In the genomic region with DNA sequence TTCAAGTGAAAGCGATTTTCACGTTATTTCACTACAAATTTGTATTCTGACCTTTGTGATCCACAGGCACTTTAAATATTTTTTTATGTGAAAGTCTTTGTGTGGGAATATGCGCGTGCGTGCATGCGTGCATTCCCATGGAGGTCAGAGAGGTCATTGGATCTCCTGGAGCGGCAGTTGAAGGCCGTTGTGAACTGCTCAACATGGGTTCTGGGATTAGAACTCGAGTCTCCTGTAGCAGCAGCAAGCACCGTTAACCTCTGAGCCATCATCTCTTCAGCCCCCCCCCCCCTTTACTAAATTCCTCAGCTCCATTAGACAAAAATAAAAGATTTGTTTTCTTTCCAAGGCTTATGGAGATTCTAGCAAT, we compare ENCODE assay signal across 9 mouse cellular contexts. TPM values are rescaled to one million over a fixed set of nuclear protein-coding genes. Genes with fewer than 3 reads are reported as not detected.
DNase-seq lines count a peak whose midpoint lies in the region; ATAC-seq and TF ChIP-seq lines count a peak whose summit lies in the region.
"Had no signal": no experiment of that assay in that cellular context is flagged by ENCODE, and none has a peak within 500 bp of the region (broad histone marks: within the 10 kb centered on the region; RNA-seq: fewer than 3 reads in every experiment).

No protein-coding gene starts in this region.

- H3K79me2 ChIP-seq in heart, adult 2 months (replicated peaks; ENCODE audit: control insufficient read depth, insufficient read depth, low read length) = no peaks in the 10 kb centered on the region

- 24% methylated on average over 10 of the region's 10 CpGs for WGBS in heart, adult 2 months
- 27% methylated on average over 10 of the region's 10 CpGs for WGBS in forebrain, embryonic 16.5 days
- 24% methylated on average over 10 of the region's 10 CpGs for WGBS in liver, embryonic 16.5 days (ENCODE audit: insufficient replicate concordance)

- DNase-seq in heart, adult 2 months = no peak
- DNase-seq in heart, adult 9 months (ENCODE audit: low spot score in 2 of 2) = no peak
- no peak for DNase-seq in cerebellum, adult 9-11 months
- DNase-seq in left cerebral cortex, adult 8-10 months (ENCODE audit: low spot score in 2 of 2) = no peak
- DNase-seq in left cerebral cortex, postnatal 25 days (ENCODE audit: low spot score in 2 of 2) = no peak

- H3K4me1 ChIP-seq in heart, adult 2 months (ENCODE audit: control insufficient read depth, insufficient read depth, low read length) = peaks cover 1% of the 10 kb centered on the region; the same call in 1 of the 2 replicates
- no peaks in the 10 kb centered on the region for H3K4me1 ChIP-seq in ES-Bruce4 (ENCODE audit: control insufficient read depth, insufficient read depth, low read length)
- peaks cover 7% of the 10 kb centered on the region for H3K4me1 ChIP-seq in forebrain, embryonic 16.5 days (replicated peaks; ENCODE audit: control insufficient read depth, insufficient read depth, low read length)
- peaks cover 4% of the 10 kb centered on the region for H3K4me1 ChIP-seq in liver, embryonic 16.5 days (ENCODE audit: control insufficient read depth, low read depth, low read length)

- H3K9ac ChIP-seq in heart, adult 2 months (ENCODE audit: low read depth, low read length) = no peak overlapping the region
- no peak overlapping the region for H3K9ac ChIP-seq in ES-Bruce4 (ENCODE audit: low read depth, poor library complexity, severe bottlenecking)
- no peak overlapping the region for H3K9ac ChIP-seq in forebrain, embryonic 16.5 days (replicated peaks; ENCODE audit: low read depth, low read length)
- H3K9ac ChIP-seq in liver, embryonic 16.5 days (ENCODE audit: low read depth, low read length) = peak overlapping the region; percentile 45

- peak overlapping the region; percentile 68 for H3K4me3 ChIP-seq in heart, adult 2 months
- peak overlapping the region; percentile 34 for H3K4me3 ChIP-seq in ES-Bruce4 (ENCODE audit: low read depth, low read length)
- H3K4me3 ChIP-seq in forebrain, embryonic 16.5 days (replicated peaks; ENCODE audit: low read length) = peak overlapping the region; percentile 64
- H3K4me3 ChIP-seq in liver, embryonic 16.5 days (ENCODE audit: low read depth, low read length) = peak overlapping the region; percentile 77

- no peak overlapping the region for H3K27ac ChIP-seq in heart, adult 2 months
- H3K27ac ChIP-seq in ES-Bruce4 (ENCODE audit: insufficient read depth, low read length) = no peak overlapping the region
- H3K27ac ChIP-seq in forebrain, embryonic 16.5 days (ENCODE audit: low read length) = no peak overlapping the region
- H3K27ac ChIP-seq in liver, embryonic 16.5 days (ENCODE audit: low read length) = no peak overlapping the region

- H3K36me3 ChIP-seq in heart, adult 2 months (ENCODE audit: control insufficient read depth, insufficient read depth, low read length) = no peaks in the 10 kb centered on the region
- H3K36me3 ChIP-seq in ES-Bruce4 (ENCODE audit: control insufficient read depth, insufficient read depth, low read length, poor library complexity, severe bottlenecking) = no peaks in the 10 kb centered on the region
- no peaks in the 10 kb centered on the region for H3K36me3 ChIP-seq in forebrain, embryonic 16.5 days (ENCODE audit: control insufficient read depth, insufficient read depth)
- H3K36me3 ChIP-seq in liver, embryonic 16.5 days (ENCODE audit: control insufficient read depth, insufficient read depth) = no peaks in the 10 kb centered on the region

- peak overlapping the region; percentile 50 for H3K4me2 ChIP-seq in forebrain, embryonic 16.5 days (ENCODE audit: low read length)
- peak overlapping the region; percentile 78 for H3K4me2 ChIP-seq in liver, embryonic 16.5 days (ENCODE audit: low read depth, low read length)

- peak; percentile 22; the same call in 1 of the 2 replicates for ATAC-seq in forebrain, embryonic 16.5 days
- no peak for ATAC-seq in liver, embryonic 16.5 days (ENCODE audit: low read depth)

- no peak for TF ChIP-seq POLR2A in heart, adult 2 months (IDR thresholded peaks at IDR 0.05; ENCODE audit: insufficient read depth, low read depth, low read length)
- no peak for TF ChIP-seq POLR2A in ES-Bruce4 (IDR thresholded peaks at IDR 0.05; ENCODE audit: insufficient read depth, low read length)

- no peaks in the 10 kb centered on the region for H3K9me3 ChIP-seq in ES-Bruce4 (replicated peaks; ENCODE audit: control insufficient read depth, insufficient read depth, low read length, poor library complexity, severe bottlenecking)
- H3K9me3 ChIP-seq in forebrain, embryonic 16.5 days (ENCODE audit: control insufficient read depth, low read length) = no peaks in the 10 kb centered on the region
- no peaks in the 10 kb centered on the region for H3K9me3 ChIP-seq in liver, embryonic 16.5 days (replicated peaks; ENCODE audit: control insufficient read depth, low read length)

- no peaks in the 10 kb centered on the region for H3K27me3 ChIP-seq in heart, adult 2 months (ENCODE audit: control insufficient read depth, insufficient read depth, low read length)
- no peaks in the 10 kb centered on the region for H3K27me3 ChIP-seq in ES-Bruce4 (ENCODE audit: control insufficient read depth, insufficient read depth, low read length, poor library complexity, severe bottlenecking)
- no peaks in the 10 kb centered on the region for H3K27me3 ChIP-seq in forebrain, embryonic 16.5 days (replicated peaks; ENCODE audit: control insufficient read depth, insufficient read depth, low read length)
- H3K27me3 ChIP-seq in liver, embryonic 16.5 days (ENCODE audit: control insufficient read depth, insufficient read depth, low read depth, low read length) = no peaks in the 10 kb centered on the region

- no peak for TF ChIP-seq EP300 in heart, adult 2 months (IDR thresholded peaks at IDR 0.05; ENCODE audit: insufficient read depth, low read depth, low read length)
- TF ChIP-seq EP300 in ES-Bruce4 (IDR thresholded peaks at IDR 0.05; ENCODE audit: insufficient read depth, low read depth, low read length) = no peak

- TF ChIP-seq CTCF in heart, adult 2 months (IDR thresholded peaks at IDR 0.05) = no peak
- TF ChIP-seq CTCF in ES-Bruce4 (IDR thresholded peaks at IDR 0.05; ENCODE audit: low read depth, low read length) = no peak

- intact Hi-C loops in heart, adult 2 months (cut with DNase I) = loop anchor here (5.0 kb wide), 1 partner anchor 97 kb away; no protein-coding TSS in a partner anchor
- intact Hi-C loops in left cerebral cortex, postnatal 25 days (cut with DNase I) = no loop called here

RNA-seq across cellular contexts. Expression of gene Fam122b, which starts 0.4 kb away (rescaled TPM):
- total RNA-seq in heart, adult 2 months (2021) = 1 to 10 TPM; 2.2 to 4.3 TPM
- 1.6 and 3.5 TPM in 2 replicates for polyA plus RNA-seq in heart, adult 2 months (2012; rRNA removed)
- 25.4 and 28.7 TPM in 2 replicates for polyA plus RNA-seq in ES-Bruce4 (2011; ENCODE audit: insufficient read depth, insufficient read length, low read depth, missing spikeins)
- polyA plus RNA-seq in forebrain, embryonic 16.5 days (2015; fragmentation: Nextera tagmentation; extraction: Ambion mirVana) = 3.4 and 3.6 TPM in 2 replicates
- 4.4 and 4.6 TPM in 2 replicates for polyA plus RNA-seq in liver, embryonic 16.5 days (2015; fragmentation: Nextera tagmentation; extraction: Ambion mirVana)
- 1 to 10 TPM; 4.5 to 7.5 (median 5.5) TPM for total RNA-seq in left cerebral cortex, adult 8-10 months (2022)
- 1 to 10 TPM; 3.6 to 4.4 TPM for total RNA-seq in left cerebral cortex, postnatal 25 days (2021)

RNA-seq across cellular contexts. Expression of gene Fam122c, which starts 3.2 kb away (rescaled TPM):
- not detected for total RNA-seq in heart, adult 2 months (2021)
- polyA plus RNA-seq in heart, adult 2 months (2012; rRNA removed) = not detected in 2 replicates
- not detected in 2 replicates for polyA plus RNA-seq in ES-Bruce4 (2011; ENCODE audit: insufficient read depth, insufficient read length, low read depth, missing spikeins)
- not detected in 2 replicates for polyA plus RNA-seq in forebrain, embryonic 16.5 days (2015; fragmentation: Nextera tagmentation; extraction: Ambion mirVana)
- polyA plus RNA-seq in liver, embryonic 16.5 days (2015; fragmentation: Nextera tagmentation; extraction: Ambion mirVana) = not detected in 2 replicates
- total RNA-seq in left cerebral cortex, adult 8-10 months (2022) = not detected
- not detected for total RNA-seq in left cerebral cortex, postnatal 25 days (2021)
- polyA plus RNA-seq: cortical plate, adult 2 months had no signal

RNA-seq across cellular contexts. Expression of gene Plac1, which starts 30.1 kb away (rescaled TPM):
- total RNA-seq in heart, adult 2 months (2021) = not detected
- polyA plus RNA-seq in heart, adult 2 months (2012; rRNA removed) = 0.38 TPM in 1 of 2 replicates, not detected in the other
- 1.1 and 2.1 TPM in 2 replicates for polyA plus RNA-seq in ES-Bruce4 (2011; ENCODE audit: insufficient read depth, insufficient read length, low read depth, missing spikeins)
- 0.75 TPM in 1 of 2 replicates, not detected in the other for polyA plus RNA-seq in forebrain, embryonic 16.5 days (2015; fragmentation: Nextera tagmentation; extraction: Ambion mirVana)
- polyA plus RNA-seq in liver, embryonic 16.5 days (2015; fragmentation: Nextera tagmentation; extraction: Ambion mirVana) = 0.85 and 0.91 TPM in 2 replicates
- not detected for total RNA-seq in left cerebral cortex, adult 8-10 months (2022)
- total RNA-seq in left cerebral cortex, postnatal 25 days (2021) = not detected
- polyA plus RNA-seq: cortical plate, adult 2 months had no signal
